Mouse (Mus musculus) intestine, embryonic 16.5 days (tissue): ENCODE data around the gene Cant1. TPM values are rescaled to one million over a fixed set of nuclear protein-coding genes. Genes with fewer than 3 reads are reported as not detected.

Source experiments
- ATAC-seq: fragments of 200-750 bp; cut with Nextera tagmentation; 2 replicates; pipeline ENCODE4 v1.8.0; 2017; ENCODE audit warnings: moderate TSS enrichment, moderate library complexity
- H3K27ac ChIP-seq: fragments of 300-500 bp; sonication (generic); 2 replicates; pipeline ENCODE4 v1.5.1; 2014; ENCODE audit warnings: mild to moderate bottlenecking, low read length
- H3K27me3 ChIP-seq: fragments of 300-500 bp; sonication (generic); replicated peaks from 2 replicates; pipeline ENCODE4 v1.6.1; 2014; ENCODE audit warnings: low read length, control low read depth, mixed read lengths; ENCODE audit not compliant: control insufficient read depth, insufficient read depth
- H3K36me3 ChIP-seq: fragments of 300-500 bp; sonication (generic); 2 replicates; pipeline ENCODE4 v1.6.1; 2014; ENCODE audit warnings: low read length, control low read depth; ENCODE audit not compliant: control insufficient read depth, insufficient read depth
- H3K4me1 ChIP-seq: fragments of 300-500 bp; sonication (generic); 2 replicates; pipeline ENCODE4 v1.6.1; 2014; ENCODE audit warnings: low read length, control low read depth, mixed read lengths; ENCODE audit not compliant: control insufficient read depth, insufficient read depth
- H3K4me2 ChIP-seq: fragments of 300-500 bp; sonication (generic); 2 replicates; pipeline ENCODE4 v1.6.1; 2014; ENCODE audit warnings: low read depth, low read length, control low read depth
- H3K4me3 ChIP-seq: fragments of 300-500 bp; sonication (generic); 2 replicates; pipeline ENCODE4 v1.5.1; 2014; ENCODE audit warnings: mild to moderate bottlenecking, low read length
- H3K9ac ChIP-seq: fragments of 300-500 bp; sonication (generic); 2 replicates; pipeline ENCODE4 v1.6.1; 2014; ENCODE audit warnings: low read depth, low read length
- H3K9me3 ChIP-seq: fragments of 300-500 bp; sonication (generic); 2 replicates; pipeline ENCODE4 v1.6.1; 2016; ENCODE audit warnings: low read length, control low read depth; ENCODE audit not compliant: control insufficient read depth
- WGBS: fragments of 180-500 bp; shearing (Covaris S2); extraction: QIAGEN DNeasy Blood & Tissue Kit; methylation state at CpG from one replicate; pipeline ENCODE4 v1.1.7; 2014; 5-methylcytosine and 5-hydroxymethylcytosine counted together
- polyA plus RNA-seq: library from polyadenylated mRNA; unstranded; fragments of >200 nt; fragmentation: Nextera tagmentation; extraction: Ambion mirVana; gene quantifications from 2 replicates; pipeline ENCODE4 v1.2.1, GENCODE M21; 2015

The Cant1 gene
- polyA plus RNA-seq, 1 experiment from 2014 or later, result 38.7 TPM

GRCm38 (mm10) chr11:118412601-118413000 is 6.3 kb downstream of the Cant1 start:
- Histone ChIP-seq H3K27me3 (no peaks in the 10 kb centered on the region), H3K4me3 (no peak overlapping the region), H3K4me1 (peaks cover 54% of the 10 kb centered on the region), H3K36me3 (peaks cover 5% of the 10 kb centered on the region), H3K4me2 (no peak overlapping the region), H3K9ac (no peak overlapping the region), H3K27ac (peak overlapping the region; percentile 62; the same call in 1 of the 2 replicates), H3K9me3 (no peaks in the 10 kb centered on the region)
- ATAC-seq, result no peak
- 90% methylated on average over 2 of the region's 2 CpGs for WGBS

- WGBS, result 83% methylated on average over 8 of the region's 8 CpGs
- no peaks in the 10 kb centered on the region for H3K27me3 ChIP-seq
- peak overlapping the region; percentile 95 for H3K27ac ChIP-seq
- ATAC-seq, result no peak
- peaks cover 6% of the 10 kb centered on the region for H3K36me3 ChIP-seq
- no peaks in the 10 kb centered on the region for H3K9me3 ChIP-seq
- no peak overlapping the region for H3K4me3 ChIP-seq
- no peak overlapping the region; the same call in none of the 2 replicates for H3K9ac ChIP-seq
- H3K4me1 ChIP-seq, result peaks cover 52% of the 10 kb centered on the region
- no peak overlapping the region for H3K4me2 ChIP-seq
These were observed 7.6 kb downstream of the Cant1 start for GRCm38 (mm10) chr11:118411271-118411670.

- peak overlapping the region; percentile 95 for H3K27ac ChIP-seq
- H3K4me1 ChIP-seq, result peaks cover 47% of the 10 kb centered on the region
- 0 out of 2 replicates have a peak overlapping the region, but pooled peaks have one; percentile 24 for H3K4me2 ChIP-seq
- H3K36me3 ChIP-seq, result peaks cover 6% of the 10 kb centered on the region
- 68% methylated on average over 10 of the region's 10 CpGs for WGBS
- no peaks in the 10 kb centered on the region for H3K27me3 ChIP-seq
- no peak overlapping the region for H3K4me3 ChIP-seq
- no peaks in the 10 kb centered on the region for H3K9me3 ChIP-seq
- peak; percentile 43 for ATAC-seq
- H3K9ac ChIP-seq, result peak overlapping the region; percentile 36
These were observed 8.4 kb downstream of the Cant1 start for GRCm38 (mm10) chr11:118410479-118410878.

- 40% methylated on average over 1 of the region's 1 CpGs for WGBS
- Histone ChIP-seq H3K4me1 (peaks cover 43% of the 10 kb centered on the region), H3K9me3 (no peaks in the 10 kb centered on the region), H3K27ac (peak overlapping the region; percentile 95), H3K9ac (peak overlapping the region; percentile 36; the same call in 1 of the 2 replicates), H3K27me3 (no peaks in the 10 kb centered on the region), H3K4me2 (peak overlapping the region; percentile 24; the same call in 1 of the 2 replicates), H3K4me3 (no peak overlapping the region), H3K36me3 (peaks cover 4% of the 10 kb centered on the region)
- peak; percentile 91 for ATAC-seq
These were observed 8.8 kb downstream of the Cant1 start for GRCm38 (mm10) chr11:118410073-118410444.

GRCm38 (mm10) chr11:118409106-118410072 is 9.5 kb downstream of the Cant1 start:
- peak; percentile 87 for ATAC-seq
- H3K4me1 ChIP-seq, result peaks cover 43% of the 10 kb centered on the region
- H3K9me3 ChIP-seq, result no peaks in the 10 kb centered on the region
- no peaks in the 10 kb centered on the region for H3K27me3 ChIP-seq
- H3K36me3 ChIP-seq, result peaks cover 4% of the 10 kb centered on the region
- 56% methylated on average over 12 of the region's 12 CpGs for whole genome bisulfite sequencing
- H3K27ac ChIP-seq, result peak overlapping the region; percentile 95
- H3K4me3 ChIP-seq, result no peak overlapping the region
- peak overlapping the region; percentile 36 for H3K9ac ChIP-seq
- peak overlapping the region; percentile 24 for H3K4me2 ChIP-seq

GRCm38 (mm10) chr11:118408051-118408740 is 10.7 kb downstream of the Cant1 start:
- 73% methylated on average over 18 of the region's 18 CpGs for WGBS

GRCm38 (mm10) chr11:118407318-118407910 is 11.5 kb downstream of the Cant1 start:
- Histone ChIP-seq H3K27ac (peak overlapping the region; percentile 95), H3K9ac (0 out of 2 replicates have a peak overlapping the region, but pooled peaks have one; percentile 53), H3K4me3 (no peak overlapping the region), H3K27me3 (no peaks in the 10 kb centered on the region), H3K4me2 (0 out of 2 replicates have a peak overlapping the region, but pooled peaks have one; percentile 3), H3K36me3 (peaks cover 4% of the 10 kb centered on the region), H3K4me1 (peaks cover 40% of the 10 kb centered on the region), H3K9me3 (no peaks in the 10 kb centered on the region)
- 62% methylated on average over 23 of the region's 23 CpGs for WGBS
- no peak for ATAC-seq

More at GRCm38 (mm10) chr11:118408051-118408740, 10.7 kb downstream of the Cant1 start:
- Histone ChIP-seq H3K4me3 (no peak overlapping the region), H3K4me2 (0 out of 2 replicates have a peak overlapping the region, but pooled peaks have one; percentile 3), H3K4me1 (peaks cover 36% of the 10 kb centered on the region), H3K36me3 (peaks cover 4% of the 10 kb centered on the region), H3K27ac (peak overlapping the region; percentile 95), H3K27me3 (no peaks in the 10 kb centered on the region), H3K9ac (peak overlapping the region; percentile 53), H3K9me3 (no peaks in the 10 kb centered on the region)
- ATAC-seq, result no peak

- Histone ChIP-seq H3K36me3 (peaks cover 4% of the 10 kb centered on the region; the same call in 1 of the 2 replicates), H3K27me3 (no peaks in the 10 kb centered on the region), H3K4me3 (no peak overlapping the region), H3K27ac (0 out of 2 replicates have a peak overlapping the region, but pooled peaks have one; percentile 13), H3K4me2 (no peak overlapping the region), H3K9ac (no peak overlapping the region), H3K4me1 (peaks cover 44% of the 10 kb centered on the region), H3K9me3 (no peaks in the 10 kb centered on the region)
- WGBS, result 90% methylated on average over 5 of the region's 5 CpGs
- ATAC-seq, result no peak
These were observed 12.4 kb downstream of the Cant1 start for GRCm38 (mm10) chr11:118406521-118406920.
